Mouse (Mus musculus): ENCODE results near the gene Ift57.

Gene Ift57

DNA sequence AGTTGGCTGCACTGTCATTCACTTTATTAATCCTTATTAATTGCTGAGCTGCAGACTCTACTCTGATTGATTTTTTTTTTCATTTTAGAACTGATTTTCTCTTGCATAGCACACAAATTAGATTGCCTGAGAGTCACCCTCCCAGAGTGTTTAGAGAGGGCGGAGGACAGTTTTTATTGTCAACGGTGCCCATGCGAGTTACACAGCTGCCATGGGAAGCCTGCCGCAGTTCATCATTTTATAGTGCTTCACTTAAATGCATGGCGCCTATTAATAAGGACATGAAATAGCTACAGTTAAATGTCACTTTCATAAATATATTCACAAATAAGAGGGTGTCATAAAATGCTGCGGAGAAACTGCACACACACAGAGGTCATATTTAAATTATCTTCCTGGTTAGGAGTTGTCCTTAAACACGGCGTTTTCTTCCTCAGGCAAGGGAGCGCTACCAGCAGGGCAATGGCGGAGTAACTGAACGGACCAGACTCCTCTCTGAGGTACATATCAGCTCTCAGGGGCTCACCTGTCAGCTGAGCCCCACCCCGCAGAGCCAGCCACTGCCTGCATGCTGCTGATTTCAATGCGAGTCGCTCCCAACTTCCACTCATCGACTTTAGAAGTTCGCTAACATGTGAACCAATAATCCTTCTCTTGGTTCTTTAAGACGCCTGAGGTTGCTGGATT lies 61.6 kb downstream of the Ift57 start:
- DNase-seq: no peak

DNA sequence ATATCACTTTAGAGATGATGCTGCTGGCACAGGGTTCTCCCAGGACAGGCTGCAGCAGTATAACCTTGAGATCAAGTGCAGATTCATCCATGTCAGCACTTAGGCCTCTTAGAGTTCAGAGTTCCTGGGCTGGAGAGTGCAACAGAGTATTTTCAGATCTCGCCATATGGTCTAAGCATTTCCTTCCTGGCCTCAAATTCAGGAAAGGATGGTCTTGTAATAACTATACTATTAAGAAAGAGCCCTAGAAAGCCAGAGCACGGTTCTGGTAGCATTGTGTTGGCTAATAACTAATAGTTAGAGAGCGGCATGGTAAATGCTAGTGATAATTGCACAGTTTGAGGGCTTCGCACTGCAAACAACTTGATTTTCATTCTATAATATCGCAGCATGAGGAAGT lies 62.9 kb downstream of the Ift57 start:
- no peak for DNase-seq

DNA sequence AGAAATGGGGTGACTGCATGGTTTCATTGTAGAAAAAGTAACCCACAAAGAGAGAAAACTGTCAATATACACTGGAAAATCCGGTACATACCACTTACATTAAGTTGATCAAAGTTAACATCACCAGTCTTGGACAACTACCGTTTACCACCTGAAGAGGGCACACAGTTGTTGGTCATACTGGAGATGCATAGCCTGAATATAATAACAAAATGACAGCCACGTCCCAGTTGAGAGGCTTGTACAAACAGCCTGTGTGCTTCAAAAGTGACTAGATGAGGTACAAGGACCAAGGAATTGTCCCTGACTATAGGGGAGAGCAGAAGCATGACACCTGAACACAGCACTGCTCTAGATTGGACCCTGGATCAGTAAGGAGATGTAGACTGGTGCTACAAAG lies 67.3 kb downstream of the Ift57 start:
- DNase-seq: peak; percentile 7

DNA sequence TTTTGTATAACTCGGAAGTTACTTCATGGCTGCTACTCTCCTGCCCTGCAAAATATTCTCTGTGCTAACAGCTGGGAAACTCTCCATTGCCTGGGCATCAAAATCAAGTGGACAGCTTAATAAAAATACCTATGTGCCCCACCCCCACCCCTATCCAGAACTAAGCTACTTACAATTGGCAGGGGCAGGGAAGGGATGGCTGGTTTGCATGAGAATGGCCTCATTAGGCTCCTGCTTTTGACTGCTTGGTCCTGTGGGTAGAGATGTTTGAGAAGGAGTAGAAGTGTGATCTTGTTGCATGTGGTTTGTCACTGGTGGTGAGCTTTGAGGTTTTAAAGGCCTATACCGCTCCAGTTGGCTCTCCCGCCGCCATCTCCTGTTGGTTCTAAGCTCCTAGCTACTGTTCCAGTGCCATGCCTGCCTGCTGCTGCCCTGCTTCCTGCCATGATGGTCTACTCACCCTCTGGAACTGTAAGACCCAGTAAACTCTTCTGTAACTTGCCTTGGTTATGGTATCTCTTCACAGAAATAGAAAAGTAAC lies 69.5 kb downstream of the Ift57 start:
- no peak for DNase-seq

DNA sequence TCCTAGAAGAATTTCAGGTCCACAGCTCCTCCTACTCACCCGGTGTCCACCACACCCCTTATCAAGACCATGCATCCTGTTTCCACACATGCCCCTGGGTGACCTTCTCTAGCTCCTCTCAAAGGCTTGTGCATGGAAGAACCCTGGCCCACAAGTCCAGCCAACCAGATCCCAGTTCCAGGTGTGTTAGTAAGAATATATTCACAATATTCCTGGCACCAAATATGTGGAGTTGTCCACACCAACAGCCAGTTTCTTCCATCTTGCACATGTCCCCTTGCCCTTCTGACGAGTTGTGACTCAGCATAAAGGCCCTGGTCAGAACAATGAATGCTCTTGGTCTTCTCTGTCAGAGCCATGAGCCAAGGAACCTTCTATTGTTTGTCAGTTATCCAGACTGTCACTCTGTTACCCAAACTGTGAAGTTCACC lies 70.8 kb downstream of the Ift57 start:
- DNase-seq: no peak

DNA sequence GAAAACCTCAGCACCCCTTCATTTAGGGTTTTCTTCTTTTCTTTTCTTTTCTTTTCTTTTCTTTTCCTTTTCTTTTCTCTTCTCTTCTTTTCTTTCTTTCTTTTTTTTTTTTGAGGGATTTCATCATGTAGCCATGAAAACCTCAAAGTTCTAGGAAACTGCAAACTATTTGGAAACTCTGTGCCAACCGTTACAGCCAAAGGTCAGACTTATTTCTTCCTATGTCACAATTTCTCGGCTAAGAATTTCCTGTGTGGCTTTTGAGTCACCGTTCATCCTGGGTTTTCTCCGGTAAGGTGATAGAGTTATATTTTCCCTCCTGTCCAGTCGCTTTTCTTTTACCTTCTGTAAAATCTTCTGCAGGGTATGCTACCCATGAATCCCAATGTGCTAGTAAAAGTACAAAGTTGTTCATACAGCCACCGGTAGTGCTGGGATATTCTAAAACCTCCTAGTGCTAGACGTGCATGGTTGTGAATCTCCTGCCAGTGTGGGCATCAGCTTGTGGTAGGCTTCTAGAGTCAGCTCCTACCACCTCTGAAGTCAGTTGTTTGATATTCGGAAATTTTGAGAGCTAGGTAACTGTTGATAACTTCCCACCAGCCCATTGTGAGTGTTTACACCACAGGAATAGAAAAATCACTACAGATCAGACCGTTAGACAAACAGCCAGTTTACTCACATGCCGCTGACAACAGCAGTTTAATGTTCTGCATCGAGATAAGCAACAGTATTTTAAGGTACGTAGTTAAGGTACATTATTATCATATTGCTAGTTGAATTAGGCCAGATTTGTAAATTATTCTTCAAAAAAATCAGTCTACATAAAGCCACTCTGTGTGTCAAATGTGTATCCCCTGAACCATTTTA lies 71.5 kb downstream of the Ift57 start:
- no peak for DNase-seq

DNA sequence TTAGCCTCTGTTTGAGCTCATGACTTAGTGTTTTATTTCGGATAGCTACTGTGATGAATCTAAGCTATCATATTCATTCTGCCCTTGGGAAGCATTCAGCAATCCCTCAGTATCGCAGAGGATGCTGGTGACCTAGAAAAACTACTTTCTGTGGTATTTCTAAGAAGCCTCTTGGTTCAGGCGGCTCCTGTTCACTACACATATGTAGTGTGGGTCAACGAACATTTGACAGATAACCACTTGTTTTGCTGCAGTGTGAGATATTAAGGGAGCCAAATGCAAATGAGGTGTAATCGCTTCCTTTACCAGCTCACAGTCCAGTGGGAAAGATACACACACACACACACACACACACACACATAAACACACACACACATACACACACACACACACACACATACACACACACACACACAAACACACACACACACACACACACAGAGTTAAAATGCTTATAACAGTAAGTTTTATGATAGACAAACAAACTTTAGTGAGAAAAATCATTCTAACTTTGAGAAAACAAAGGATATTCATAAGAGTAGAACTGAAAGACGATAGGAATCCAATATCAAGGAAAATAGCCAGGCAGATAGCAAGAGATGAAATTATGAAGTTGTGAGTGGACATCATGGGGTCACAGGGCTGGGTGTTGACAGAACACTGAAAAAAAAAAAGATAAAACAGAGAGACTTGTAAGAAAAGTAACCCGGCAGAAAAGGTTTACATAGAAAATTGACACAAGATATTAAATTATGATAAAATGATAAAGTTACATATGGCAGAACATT lies 72.8 kb downstream of the Ift57 start:
- no peak for DNase-seq

DNA sequence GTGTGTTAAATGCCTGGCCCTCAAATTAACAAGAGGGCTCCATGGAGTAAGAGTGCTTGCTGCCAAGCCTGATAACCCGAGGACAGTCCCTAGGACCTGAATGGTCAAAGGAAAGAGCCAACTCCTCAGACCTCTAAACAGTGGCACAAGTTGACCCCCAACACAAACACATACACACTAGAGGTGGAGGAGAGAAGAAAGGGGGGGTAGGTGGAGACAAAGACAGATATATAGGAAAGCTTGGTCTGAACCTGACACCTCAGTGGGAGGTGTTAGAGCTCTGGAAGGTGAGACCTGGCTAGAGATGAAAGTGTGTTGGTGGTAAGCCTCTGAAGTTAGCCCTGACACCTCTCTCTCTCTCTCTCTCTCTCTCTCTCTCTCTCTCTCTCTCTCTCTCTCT lies 73.5 kb downstream of the Ift57 start:
- no peak for DNase-seq

DNA sequence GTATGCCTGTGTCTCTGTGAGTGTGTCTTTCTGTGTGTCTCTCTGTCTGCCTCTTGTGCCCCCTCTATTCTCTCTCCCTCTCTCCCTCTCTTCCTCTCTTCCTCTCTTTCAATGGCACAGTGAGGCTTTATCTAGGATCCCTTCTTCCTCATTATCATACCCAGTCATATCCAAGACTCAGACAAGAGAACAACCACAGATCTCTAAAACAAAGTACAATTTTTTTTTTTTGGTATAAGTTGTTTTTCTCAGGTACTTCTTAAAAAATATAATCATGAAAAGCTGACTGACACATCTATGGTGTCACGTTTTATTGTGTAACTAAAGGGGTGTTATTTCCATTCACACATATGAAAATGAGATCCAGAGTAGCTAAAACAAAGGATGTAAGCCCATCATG lies 74.0 kb downstream of the Ift57 start:
- DNase-seq: no peak

DNA sequence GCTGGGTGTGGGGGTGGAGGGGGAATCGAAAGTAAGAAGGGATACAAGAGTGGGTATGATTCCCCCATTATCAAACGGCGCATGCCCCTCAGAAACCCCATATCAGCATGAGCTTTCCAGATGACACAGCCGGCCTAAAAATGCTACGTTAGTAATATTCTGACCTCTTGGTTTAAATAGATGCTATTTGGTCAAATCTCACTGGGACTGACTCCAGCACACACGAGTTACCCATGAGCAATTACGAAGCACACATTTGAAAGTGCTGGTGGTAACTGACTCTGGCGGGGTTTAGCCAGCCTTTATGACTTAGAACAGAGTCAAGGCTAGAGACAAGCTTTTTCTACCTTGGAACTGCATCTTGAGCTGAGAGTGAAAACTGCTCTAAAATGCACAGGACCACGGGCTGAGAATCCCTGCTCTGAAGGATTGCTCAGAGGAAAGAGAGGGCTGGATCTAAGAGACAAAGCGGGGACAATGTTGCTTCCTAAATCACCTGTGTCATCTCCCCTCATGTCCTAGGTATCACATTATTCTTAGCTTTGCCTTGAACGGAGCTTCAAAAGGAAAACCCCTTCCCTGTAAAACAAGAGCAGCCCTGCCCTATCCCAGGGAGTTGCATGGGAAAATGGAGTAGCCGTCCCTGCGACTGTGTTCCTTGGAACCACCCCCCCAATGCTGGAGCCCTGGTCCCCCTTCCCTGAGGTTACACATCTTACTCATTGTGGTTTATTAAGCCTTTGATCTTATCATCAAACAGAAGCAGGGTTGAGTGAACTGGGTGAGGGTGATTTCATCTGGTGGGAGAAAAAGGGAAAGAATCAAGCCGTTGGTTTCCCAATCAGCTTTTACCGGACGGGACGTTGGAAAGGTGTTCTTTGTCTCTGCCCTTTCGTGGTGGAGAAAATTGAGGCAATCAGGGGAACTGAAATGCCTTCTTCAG lies 75.3 kb downstream of the Ift57 start:
- DNase-seq: no peak

DNA sequence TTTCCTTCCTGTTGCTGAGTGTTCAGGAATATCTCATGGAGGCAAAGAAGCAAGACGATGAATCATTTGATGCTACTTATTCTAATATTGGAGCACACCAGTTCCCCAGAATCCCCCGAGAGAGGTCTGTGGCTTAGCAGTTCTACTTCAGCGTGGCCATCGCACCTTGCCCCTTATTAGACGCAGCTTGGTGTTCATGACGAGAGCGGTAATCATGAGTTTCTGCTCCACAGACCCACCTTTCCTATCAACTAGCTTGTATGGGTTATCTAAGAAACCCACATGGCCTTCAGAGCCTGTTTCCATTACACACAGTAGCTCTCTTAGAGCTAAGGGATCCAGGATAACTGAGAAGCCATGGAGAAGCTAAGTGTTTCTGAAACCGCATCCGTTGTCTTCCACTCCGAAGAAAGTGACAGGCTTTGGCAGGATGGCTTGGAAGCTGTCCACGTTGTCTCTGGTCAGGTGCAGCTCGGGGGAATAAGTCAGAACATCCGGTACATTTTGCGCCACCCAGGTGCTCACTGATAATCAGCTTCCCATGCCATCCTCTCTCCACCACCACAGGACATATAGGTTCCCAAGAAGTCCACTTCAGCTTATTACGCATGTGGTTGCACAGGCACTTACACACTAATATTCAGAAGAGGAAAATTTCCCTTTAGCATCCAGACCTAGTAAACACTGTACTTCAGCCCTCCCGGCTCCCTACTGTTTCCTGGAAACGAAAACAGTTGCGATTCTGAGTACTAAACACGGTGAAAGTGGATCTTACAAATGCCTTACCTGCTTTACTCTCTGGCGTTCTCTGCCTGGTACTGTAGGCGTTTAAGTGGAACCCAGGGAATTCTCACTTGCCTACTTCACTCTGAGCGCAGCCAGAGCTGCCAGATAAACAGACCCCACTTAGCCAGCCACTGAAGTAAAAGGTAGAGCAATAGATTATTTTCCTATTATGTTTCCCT lies 76.3 kb downstream of the Ift57 start:
- DNase-seq: no peak

DNA sequence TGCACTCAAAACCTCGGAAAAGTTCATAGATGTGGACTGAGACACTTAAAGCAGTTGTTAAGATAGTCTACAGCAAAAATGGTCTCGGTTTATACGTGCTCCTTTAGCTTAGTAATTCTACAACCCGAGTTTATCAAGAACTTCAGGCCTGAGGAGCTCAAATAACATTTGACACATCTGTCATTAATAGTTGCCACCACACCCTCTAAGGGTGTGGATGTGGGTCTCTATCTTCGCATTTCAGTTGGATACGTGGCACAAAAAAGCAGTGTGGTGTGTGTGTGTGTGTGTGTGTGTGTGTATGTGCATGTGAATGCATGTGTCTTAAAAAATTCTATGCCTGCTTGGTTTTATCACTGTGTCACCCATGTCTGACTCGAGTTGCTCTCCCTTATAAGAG lies 77.9 kb downstream of the Ift57 start:
- no peak for DNase-seq

DNA sequence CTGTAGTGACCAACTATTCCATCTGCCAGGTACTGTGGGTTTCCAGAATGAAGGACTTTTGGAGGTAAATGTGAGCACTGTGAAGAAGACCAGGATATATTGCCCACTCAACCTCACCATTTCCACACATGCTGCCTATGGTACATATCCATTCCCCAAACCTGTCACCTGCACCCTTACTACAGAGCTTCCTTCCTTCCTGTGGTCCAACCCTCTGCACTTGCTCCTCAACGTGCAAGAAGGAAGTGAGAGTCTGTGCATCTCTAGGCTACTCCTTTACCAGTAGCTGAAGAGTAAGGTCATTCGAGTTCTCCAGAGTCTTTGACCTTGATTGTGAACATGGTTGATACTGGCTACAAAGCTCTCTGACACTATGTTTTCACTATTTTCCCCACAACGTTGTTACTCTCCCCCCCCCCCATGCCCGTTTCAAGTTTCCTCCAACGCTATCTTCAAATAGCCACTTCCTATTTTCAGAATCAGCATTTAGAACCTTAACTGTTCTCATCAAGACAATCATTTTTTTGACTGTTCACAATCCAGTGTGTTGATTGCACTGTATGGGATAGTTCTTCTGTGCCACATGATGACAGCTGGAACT lies 82.6 kb downstream of the Ift57 start:
- DNase-seq: no peak

DNA sequence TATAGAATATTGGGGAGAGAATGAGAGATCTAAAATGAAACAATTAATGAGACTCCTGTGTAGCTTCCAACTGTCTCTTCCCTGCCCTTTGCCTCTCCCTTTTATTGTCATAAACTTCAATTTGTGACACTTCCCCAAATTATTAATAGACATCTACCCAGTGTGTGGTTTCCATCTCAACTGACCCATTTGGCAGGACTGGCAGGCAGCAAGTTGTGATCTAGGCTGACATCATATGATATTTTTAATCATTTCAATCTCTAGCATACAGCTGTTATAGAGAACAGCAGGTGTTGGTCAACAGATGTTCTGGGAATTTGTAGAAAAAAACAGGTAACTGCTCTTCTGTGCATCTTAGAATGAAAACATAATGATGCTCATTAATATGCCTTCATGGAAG lies 84.3 kb downstream of the Ift57 start:
- no peak for DNase-seq

DNA sequence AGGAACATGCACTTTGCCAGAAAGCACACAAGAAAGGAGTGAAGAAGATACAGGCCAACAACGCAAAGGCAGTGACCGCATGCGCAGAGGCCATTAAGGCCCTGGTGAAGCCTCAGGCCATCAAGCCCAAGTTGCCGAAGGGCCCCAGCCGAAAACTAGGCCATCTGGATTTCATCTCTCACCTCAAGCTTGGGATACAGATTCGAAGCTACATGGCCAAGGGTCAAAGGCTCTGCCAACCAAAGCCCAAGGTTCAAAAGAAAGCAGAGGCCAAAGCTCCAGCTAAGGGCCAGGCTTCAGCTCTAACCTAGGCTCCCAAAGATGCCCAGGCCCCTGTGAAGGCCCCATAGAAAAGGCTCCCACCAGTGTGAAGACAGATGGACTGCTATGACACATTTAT lies 87.1 kb downstream of the Ift57 start:
- no peak for DNase-seq

DNA sequence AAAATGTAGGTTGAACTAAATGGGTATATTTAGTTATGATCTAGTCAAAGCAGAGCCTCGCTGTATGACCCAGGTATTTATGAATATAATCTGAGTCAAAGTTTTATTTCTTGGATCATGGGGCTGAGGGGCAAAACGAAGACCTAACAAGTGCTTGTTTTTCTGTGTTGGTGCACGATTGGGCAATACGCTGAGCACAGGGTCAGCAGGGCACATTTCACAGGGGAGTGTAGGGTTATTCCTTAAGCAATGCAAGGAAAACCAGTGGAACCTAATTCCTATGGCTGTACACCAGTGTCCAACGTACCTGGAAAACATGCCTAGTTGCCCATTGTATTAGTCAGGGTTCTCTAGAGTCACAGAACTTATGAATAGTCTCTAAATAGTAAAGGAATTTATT lies 88.7 kb downstream of the Ift57 start:
- no peak for DNase-seq

DNA sequence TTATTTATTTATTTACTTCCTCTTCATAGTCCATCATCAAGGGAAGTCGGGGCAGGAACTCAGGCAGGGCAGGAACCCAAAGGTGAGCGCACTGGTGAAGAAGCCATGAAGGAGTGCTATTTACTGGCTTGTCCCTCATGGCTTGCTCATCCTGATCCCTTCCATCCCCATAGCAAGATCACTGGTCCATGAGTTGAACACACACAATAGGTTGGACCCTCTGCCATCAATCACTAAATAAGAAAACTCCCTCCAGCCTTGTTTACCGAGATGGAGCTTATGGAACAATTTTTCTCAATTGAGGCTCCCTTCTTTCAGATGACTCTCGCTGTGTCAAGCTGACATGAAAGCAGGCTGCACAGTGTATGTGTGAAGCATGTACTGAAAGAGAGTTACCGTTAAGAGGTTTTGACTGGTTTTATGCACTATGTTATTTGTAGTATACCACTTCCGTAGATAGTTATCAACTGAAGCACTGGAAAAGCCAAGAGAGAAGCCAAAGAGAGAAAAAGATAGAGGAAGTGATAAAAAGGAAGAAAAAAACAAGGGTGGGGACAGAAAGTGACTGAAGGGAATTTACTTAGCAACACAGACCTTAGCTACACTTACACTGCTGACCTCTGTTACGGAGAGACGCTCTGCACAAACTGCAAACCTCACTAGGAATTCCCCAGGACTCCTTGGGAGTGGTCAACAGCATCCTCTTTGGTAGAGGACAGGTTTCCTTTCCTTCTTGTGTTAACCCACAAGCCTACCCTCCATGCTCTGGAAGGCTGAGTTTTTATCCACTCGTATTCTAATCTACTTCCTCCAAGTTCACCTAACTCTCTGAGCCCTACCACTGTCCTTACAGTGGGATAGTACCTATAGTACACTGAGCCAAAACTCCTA lies 91.8 kb downstream of the Ift57 start:
- no peak for DNase-seq

DNA sequence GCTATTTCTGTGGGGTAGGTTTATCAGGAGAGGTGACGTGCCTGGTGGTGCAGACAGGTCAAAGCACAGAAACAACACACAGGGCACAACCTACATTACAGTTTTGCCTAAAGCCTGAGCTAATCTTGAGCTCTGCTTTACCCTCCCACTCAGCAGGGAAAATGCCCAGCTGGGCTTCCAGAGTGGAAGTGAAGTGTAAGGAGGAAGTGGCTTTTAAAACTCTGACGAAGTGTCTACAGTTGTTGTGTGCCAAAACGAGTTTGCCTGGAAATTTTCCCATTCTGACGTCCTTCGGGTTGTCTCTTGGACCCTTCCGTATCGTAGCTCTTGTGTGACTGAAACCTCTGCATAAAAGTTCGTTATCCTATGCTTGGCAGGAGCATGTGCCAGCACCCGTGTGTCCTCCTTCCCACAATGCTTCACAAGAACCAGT lies 93.4 kb downstream of the Ift57 start:
- DNase-seq: peak; percentile 14

DNA sequence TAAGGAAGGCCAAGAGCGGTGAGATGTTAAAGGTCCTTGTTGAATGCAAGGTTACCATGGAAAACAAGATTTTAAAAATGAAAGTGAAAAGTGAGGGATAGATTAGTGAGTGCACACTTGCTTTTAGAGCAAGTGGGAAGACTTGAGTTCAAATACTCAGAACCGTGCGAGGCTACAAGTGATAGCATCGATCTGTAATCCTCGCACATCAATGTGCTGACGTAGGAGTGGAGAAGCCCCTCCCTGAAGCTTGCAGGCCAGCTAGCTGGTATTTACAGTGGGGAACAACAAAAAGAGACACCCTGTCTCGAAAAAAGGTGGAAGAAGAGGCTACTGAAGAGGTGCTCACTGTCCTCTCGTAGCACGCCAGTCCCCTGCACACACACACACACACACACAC lies 94.6 kb downstream of the Ift57 start:
- DNase-seq: no peak

All from kidney, adult 11 months (tissue).